ENCODE assay signal across 26 mouse cellular contexts in genomic region chr3:15574887-15575286, GRCm38 (mm10). TPM values are rescaled to one million over a fixed set of nuclear protein-coding genes. Genes with fewer than 3 reads are reported as not detected.
"Had no signal": no experiment of that assay in that cellular context is flagged by ENCODE, and none has a peak within 500 bp of the region (broad histone marks: within the 10 kb centered on the region; RNA-seq: fewer than 3 reads in every experiment).

TSS of gene Sirpb1b (minus strand) at chr3:15575065.

RNA-seq across cellular contexts. Expression of gene Sirpb1b, which starts in this region (rescaled TPM):
- total RNA-seq: gastrocnemius, adult 2 months; gastrocnemius, postnatal 10 days; gastrocnemius, postnatal 25 days; gastrocnemius, postnatal 4 days; heart, adult 2 months; heart, postnatal 14 days; heart, postnatal 36 days; hindbrain, postnatal 0 days; layer of hippocampus, adult 18-20 months; layer of hippocampus, adult 8-10 months; layer of hippocampus, postnatal 14 days; layer of hippocampus, postnatal 36 days; left cerebral cortex, adult 18-20 months; left cerebral cortex, adult 8-10 months; left cerebral cortex, postnatal 10 days; left cerebral cortex, postnatal 25 days; left cerebral cortex, postnatal 4 days had no signal
- polyA plus RNA-seq: frontal cortex, adult 2 months; heart, adult 2 months; heart, embryonic 11.5 days; heart, embryonic 13.5 days; heart, embryonic 15.5 days; hindbrain, embryonic 11.5 days; hindbrain, embryonic 13.5 days; hindbrain, embryonic 15.5 days; limb, embryonic 11.5 days; limb, embryonic 13.5 days had no signal
